Mouse (Mus musculus) heart, postnatal 10 days (tissue): ENCODE measurements around the gene Pnrc1. TPM values are rescaled to one million over a fixed set of nuclear protein-coding genes. Genes with fewer than 3 reads are reported as not detected.
A peak's percentile ranks its signal among the peaks of the same experiment; 100 is the strongest.

ENCODE experiments used
- DNase-seq, 2 experiments: peaks; one replicate each; pipeline ENCODE4 v3.0.0; 2021
- intact Hi-C: fragments of 180-260 bp; cut with DNase I; formaldehyde crosslinking; loops from one replicate; pipeline ENCODE4 v1.15.1; 2025
- total RNA-seq, 2 experiments: library from RNA; stranded (reverse); gene quantifications; 2 replicates each; pipeline ENCODE4 v1.2.3; 2021

Pnrc1 gene
- total RNA-seq, 2 experiments from 2014 or later = 122 to 127 TPM

DNA sequence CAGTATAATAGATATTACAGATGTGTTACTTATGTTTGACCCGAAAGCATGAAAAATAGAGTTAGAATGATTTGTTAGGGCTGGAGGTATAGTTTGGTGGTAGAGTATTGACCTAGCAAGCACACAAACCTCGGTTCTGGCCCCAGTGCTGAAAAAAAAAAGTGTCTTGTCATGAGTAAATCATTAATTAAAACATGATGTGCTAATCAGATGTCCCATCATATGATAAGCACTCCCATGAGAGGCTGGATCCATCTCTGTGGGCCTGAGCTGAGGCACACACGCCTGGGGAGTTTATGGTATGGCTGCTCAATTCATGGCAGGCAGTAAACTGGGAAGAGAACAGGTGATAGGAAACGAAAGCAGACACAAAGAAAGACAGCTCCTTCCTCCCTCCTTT is 60.3 kb downstream of the Pnrc1 start:
- DNase-seq = no peak
- intact Hi-C loops = no loop called here

DNA sequence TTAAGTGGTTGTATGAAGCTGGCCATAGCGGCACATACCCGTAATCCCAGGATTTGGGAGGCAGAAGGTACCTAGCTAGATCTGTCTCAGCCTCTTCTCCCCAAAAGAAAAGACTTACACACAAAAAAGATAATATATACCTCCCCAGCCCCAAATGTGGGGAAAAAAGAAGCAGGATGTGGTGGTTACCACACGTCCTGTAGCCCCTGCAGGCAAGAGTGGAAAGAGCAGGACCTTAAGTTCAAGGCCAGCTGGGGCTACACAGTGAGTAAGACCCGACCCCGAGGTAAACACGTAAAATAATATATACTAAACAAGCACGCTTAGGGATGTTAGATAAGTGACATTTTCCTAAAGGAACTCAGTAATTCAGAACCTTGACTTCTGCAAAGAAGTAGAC is 62.8 kb downstream of the Pnrc1 start:
- intact Hi-C loops = no loop called here

DNA sequence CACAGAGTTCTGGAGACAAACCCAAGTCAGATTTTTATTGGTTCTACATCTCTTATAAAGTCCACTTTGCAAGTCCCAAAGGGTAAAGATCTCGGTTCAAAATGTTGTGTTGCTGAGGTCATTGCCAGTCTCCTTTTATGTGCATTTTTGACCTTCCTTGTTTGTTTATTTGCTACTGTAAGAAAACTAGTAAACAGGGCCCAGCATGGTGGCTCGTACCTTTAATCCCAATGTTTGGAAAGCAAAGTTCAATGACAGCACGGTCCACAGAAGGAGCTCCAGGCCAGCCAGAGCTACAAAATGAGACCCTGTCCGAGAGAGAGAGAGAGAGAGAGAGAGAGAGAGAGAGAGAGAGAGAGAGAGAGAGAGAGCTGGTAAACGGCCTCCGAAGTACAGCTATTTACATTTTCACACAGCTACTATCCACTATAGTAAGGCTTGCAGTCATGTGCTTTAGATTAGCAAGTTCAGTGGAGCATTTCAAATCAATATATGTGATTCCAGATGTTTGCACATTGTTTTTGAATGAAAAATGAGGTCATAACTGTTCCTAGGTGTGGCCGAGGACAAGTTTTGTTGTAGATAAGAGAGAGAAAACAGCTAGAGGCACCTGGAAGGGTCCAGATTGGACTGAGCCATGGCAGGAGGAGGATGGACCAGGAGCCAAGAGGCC is 65.8 kb downstream of the Pnrc1 start:
- intact Hi-C loops = no loop called here
- no peak for DNase-seq

More for the DNA sequence above, 62.8 kb downstream of the Pnrc1 start:
- no peak for DNase-seq

DNA sequence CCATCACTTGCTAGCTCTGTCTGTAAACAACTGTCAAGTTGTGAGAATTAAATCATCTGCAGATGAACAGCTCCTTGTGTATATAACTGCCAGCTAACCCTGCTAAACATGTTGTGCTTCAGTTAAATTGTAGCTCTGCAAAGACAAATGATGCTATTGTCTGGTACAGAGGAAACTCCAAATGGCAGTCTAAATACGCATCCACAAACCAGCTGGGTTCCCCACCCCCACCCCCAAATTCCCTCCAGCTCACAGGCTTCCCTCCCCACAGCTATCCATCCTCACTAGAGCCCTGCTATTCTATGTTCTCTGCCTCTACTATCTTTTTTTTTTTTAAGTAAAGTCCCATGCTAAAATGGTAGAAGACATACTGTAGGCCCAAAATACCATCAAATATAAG is 68.1 kb downstream of the Pnrc1 start:
- no peak for DNase-seq
- intact Hi-C loops = no loop called here

DNA sequence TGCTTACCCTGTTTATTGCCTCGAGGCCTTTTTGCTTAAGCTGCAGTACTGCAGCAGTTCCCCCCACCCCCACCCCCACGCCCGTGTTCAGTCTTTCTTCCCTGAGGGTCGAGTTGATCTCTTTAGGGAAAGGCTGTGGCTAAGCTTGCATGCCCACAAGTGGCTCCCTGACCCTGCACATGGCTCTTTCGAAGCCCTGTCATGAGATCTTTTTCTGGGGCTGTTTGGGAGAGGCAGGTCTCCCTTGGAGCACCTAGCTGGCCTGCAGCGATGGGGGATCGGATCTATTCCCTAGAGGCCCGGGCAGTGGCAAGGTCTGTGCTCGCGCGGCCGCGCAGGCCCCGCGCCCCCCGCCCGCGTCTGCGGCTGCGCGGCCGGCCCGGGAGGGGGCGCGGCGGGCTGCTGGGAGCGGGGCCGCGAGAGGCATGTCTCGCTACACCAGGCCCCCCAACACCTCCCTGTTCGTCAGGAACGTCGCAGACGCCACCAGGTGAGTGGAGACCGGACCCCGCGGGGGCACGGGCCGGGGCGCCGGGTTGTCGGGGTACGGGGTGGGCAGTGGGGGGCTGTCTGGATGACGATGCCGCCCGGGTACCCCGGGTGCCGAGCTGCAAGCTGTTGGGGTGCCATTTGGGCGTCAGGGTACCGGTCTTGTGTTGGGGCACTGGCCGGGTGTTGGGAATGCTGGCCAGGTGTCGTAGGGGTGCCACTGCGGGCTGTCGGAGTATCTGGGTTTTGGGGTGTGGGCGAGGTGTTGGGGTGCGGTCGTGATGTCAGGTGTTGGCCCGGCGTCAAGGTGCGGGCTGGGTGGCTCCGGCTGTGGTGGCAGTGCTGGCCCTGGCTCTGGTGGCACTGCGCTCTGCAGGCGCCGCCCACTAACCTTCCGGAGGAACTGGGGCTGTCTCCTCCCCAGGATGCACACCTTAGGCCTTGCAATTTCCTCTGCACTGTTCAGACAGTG is 80.8 kb downstream of the Pnrc1 start, which contains the start of gene Srsf12:
Gene Srsf12, plus strand, starts transcription at position 111 of the 961 bp plus-strand sequence.
- DNase-seq = peak in 1 of 2 experiments; percentile 15
- intact Hi-C loops = loop anchor here (2.0 to 5.0 kb wide), 2 partner anchors 38 to 84 kb away; no protein-coding TSS in a partner anchor

DNA sequence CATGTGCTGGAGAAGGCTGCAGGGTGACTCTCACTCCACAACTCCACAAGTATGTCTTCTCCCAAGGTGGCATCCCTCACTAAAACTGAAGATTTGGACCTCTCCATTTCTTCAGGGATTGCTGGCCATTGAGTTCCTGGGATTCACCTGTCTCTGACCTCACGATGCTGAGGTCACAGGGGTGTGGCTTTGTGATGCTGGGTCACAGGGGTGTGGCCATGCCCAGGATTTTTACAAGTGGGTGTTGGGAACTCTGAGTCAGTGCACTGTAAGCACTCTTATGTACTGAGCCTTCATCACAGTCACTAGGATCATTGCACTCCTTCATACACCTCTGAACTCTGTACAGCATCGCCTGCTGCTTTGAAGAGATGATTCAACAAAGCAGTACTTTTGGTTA is 82.4 kb downstream of the Pnrc1 start:
- intact Hi-C loops = loop anchor here (5.0 kb wide), 1 partner anchor 40 kb away; no protein-coding TSS in a partner anchor

DNA sequence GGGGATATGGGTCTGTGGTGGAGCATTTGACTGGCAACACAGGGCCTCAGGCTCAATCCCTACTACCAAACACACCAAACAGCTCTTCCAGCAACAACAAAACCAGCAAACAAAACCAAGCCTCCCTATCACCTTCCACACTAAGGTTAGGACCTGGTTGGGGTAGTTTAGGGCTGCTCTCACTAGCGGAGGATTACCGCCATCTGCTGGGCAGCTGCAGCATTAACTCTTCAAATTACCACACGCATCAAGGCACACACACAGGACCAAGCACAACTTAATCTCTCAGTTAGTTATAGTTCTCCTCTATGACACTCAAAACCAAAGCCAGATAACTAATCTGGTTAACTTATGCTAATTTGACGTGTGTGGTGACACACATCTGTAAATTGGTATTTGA is 85.3 kb downstream of the Pnrc1 start:
- intact Hi-C loops = loop anchor here (1.0 to 5.0 kb wide), 2 partner anchors 43 to 80 kb away; no protein-coding TSS in a partner anchor
- peak; percentile 47 to 70 for DNase-seq

More for the DNA sequence above, 82.4 kb downstream of the Pnrc1 start:
- DNase-seq = no peak

DNA sequence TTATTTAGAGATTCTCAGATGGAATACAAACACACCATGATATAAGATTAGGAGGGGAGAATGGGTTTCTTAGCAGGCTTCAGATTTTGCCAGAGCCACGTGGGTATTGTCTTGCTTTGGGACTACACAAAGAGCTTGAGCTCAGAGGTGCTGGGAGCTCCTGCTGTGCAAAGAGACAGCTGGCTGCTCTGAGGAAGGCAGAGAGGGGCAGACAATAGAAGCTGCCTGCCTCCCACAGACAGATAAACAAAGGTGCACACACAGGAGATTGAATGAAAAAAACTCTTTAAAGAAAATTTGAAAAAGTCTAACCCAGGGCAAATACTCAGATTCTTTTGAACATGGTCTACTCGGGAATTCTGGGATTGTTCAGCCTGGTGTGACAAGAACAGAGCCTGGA is 91.8 kb downstream of the Pnrc1 start:
- DNase-seq = no peak
- intact Hi-C loops = no loop called here

Other genes starting within 250 kb of the Pnrc1 start
- under 1 TPM in 1 of 2 experiments, not detected in 1; 0.41 TPM for gene Gabrr2, start 227.2 kb downstream of the Pnrc1 start, total RNA-seq
- gene Gabrr1, start 157.6 kb downstream of the Pnrc1 start, total RNA-seq = under 1 TPM; 0.41 to 0.50 TPM
- 10 to 100 TPM; 26.8 to 27.6 TPM for gene Pm20d2, start 100.4 kb downstream of the Pnrc1 start, total RNA-seq
- gene Srsf12, start 81.2 kb downstream of the Pnrc1 start, total RNA-seq = under 1 TPM in 1 of 2 experiments, not detected in 1; 0.22 TPM
- gene Rngtt, start 20.1 kb upstream of the Pnrc1 start, total RNA-seq = 10 to 100 TPM; 11.8 to 13.0 TPM